Mouse (Mus musculus) E14TG2a.4 (cell line): ENCODE results near the gene Cd1d1.
A peak's percentile ranks its signal among the peaks of the same experiment; 100 is the strongest.

Experiments
- H3K27me3 ChIP-seq: 2 replicates; pipeline ENCODE4 v1.6.1; 2014; ENCODE audit warnings: low read length, control low read depth; ENCODE audit not compliant: insufficient read depth
- H3K36me3 ChIP-seq: 2 replicates; pipeline ENCODE4 v1.6.1; 2014; ENCODE audit warnings: low read length, control low read depth; ENCODE audit not compliant: insufficient read depth
- H3K4me1 ChIP-seq: replicated peaks from 2 replicates; pipeline ENCODE4 v1.6.1; 2014; ENCODE audit warnings: low read depth, low read length, control low read depth
- H3K4me3 ChIP-seq: replicated peaks from 2 replicates; pipeline ENCODE4 v1.5.1; 2014; ENCODE audit warnings: mild to moderate bottlenecking, low read length
- H3K9me3 ChIP-seq: 2 replicates; pipeline ENCODE4 v1.6.1; 2014; ENCODE audit warnings: low read length, control low read depth
- CTCF ChIP-seq: conservative IDR thresholded peaks from 2 replicates; pipeline ENCODE4 v1.5.1; 2014; ENCODE audit warnings: low read length
- NANOG ChIP-seq: IDR thresholded peaks from 2 replicates; pipeline ENCODE4 v1.6.1; 2014; ENCODE audit warnings: borderline replicate concordance, low read length, mixed read lengths
- POU5F1 ChIP-seq: IDR thresholded peaks from 2 replicates; pipeline ENCODE4 v1.6.1; 2014; ENCODE audit warnings: low read length, borderline replicate concordance

The Cd1d1 gene

DNA sequence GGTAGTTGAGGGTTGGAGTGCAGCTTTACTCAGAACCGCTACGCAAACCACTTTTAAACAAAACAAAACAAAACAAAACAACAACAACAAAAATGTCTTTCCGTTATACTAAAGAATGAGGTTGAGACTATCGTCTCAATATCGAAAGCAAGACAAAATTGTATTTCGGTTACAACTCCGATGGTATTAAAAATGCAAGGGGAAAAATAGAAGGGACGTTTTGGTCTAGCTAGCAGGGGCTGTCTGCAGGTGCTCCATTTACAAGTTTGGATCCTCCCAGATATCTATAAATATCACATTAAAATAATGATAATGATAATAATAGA lies at the start of gene Cd1d1:
Cd1d1 (minus strand) TSS at position 27 of the 326 bp plus-strand sequence.
- TF ChIP-seq NANOG (no peak), CTCF (no peak), POU5F1 (no peak)
- Histone ChIP-seq H3K27me3 (no peaks in the 10 kb centered on the region), H3K4me3 (peak within 1 kb of the TSS; percentile 79), H3K36me3 (no peaks in the 10 kb centered on the region), H3K4me1 (peaks cover 29% of the 10 kb centered on the region), H3K9me3 (no peaks in the 10 kb centered on the region)

DNA sequence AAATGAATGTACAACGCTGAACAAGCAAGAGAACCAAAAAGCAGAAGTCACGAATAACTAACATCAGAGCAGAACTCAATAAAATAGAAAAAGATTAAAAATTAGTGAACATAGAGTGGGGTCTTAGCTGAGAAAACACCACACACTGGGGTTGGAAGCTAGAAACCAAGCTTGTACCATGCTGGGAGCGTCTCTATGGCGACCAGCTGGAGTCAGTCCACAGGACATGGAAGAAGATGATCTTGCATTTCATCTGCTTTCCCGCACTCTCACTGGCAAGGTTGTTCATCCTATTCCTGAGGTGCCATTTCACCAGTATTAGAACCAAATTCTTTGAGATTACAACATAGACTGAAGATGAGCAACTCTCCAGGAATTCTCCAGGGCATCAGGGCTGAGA lies 48.6 kb upstream of the Cd1d1 start:
- H3K36me3 ChIP-seq, result no peaks in the 10 kb centered on the region

DNA sequence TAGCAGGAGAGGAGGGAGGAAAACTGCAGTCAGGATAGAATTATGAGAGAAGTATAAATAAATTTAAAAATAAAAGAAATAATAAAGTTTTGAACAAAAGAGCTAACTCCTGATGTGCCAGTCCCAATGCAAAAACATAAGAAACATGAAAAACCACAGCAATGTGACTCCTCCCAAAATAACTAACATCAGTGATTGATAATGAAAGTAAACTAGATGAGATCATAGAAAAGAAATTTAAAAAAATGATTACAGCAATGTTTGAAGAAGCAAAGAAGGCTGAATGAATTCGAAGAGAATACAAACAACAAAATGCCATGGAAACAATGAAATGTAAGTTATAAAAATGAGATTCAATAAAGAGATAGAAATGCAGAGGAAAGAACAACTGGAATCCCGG lies 42.5 kb upstream of the Cd1d1 start:
- Histone ChIP-seq H3K4me3 (no peak overlapping the region), H3K27me3 (no peaks in the 10 kb centered on the region), H3K36me3 (no peaks in the 10 kb centered on the region), H3K9me3 (no peaks in the 10 kb centered on the region), H3K4me1 (peaks cover 22% of the 10 kb centered on the region)
- TF ChIP-seq CTCF (no peak), POU5F1 (no peak), NANOG (no peak)

More for the DNA sequence above, 48.6 kb upstream of the Cd1d1 start:
- TF ChIP-seq NANOG (no peak), CTCF (no peak), POU5F1 (no peak)
- H3K9me3 ChIP-seq, result no peaks in the 10 kb centered on the region
- no peak overlapping the region for H3K4me3 ChIP-seq
- no peaks in the 10 kb centered on the region for H3K27me3 ChIP-seq
- no peaks in the 10 kb centered on the region for H3K4me1 ChIP-seq

DNA sequence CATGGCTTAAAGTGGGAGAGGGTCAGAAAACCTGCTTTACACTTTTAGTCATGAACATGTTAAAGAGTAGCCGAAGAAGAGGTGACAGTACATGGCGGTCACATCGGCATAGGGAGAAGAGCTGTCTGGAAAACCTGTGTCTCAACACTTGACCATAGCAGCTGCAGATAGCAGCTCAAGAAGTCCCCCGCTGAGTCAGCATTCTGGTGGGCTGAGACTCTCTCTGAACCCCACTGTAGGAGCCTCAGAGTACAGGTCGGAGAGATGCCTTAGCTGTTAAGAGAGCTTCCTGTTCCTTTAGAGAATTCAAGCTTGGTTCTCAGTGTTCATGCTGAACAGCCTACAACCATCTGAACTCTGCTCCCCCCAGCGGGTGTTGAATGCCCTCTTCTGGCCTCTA lies 39.3 kb upstream of the Cd1d1 start:
- Histone ChIP-seq H3K4me1 (peaks cover 48% of the 10 kb centered on the region), H3K36me3 (no peaks in the 10 kb centered on the region), H3K4me3 (no peak overlapping the region), H3K27me3 (no peaks in the 10 kb centered on the region), H3K9me3 (no peaks in the 10 kb centered on the region)
- no peak for TF ChIP-seq POU5F1
- TF ChIP-seq CTCF, result no peak
- TF ChIP-seq NANOG, result no peak

DNA sequence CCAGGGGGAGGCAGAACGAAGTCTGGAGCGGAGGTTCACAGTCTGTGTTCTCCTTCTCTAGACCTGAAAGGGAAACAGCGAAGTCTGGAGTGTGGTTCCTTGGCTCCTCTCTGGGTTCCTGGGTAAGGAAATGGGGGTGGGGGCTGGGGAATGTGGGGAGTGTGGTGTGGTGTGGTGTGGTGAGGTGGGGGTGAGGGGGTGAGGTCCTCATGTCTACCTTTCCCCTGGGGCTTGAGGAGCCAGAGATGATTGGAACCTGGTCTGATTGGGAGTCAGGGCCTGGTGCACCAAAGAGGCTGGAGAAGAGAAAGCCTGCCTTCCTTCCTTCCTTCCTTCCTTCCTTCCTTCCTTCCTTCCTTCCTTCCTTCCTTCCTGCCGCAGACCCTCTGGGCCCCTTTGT lies 34.8 kb upstream of the Cd1d1 start:
- no peak for TF ChIP-seq NANOG
- TF ChIP-seq POU5F1, result no peak
- TF ChIP-seq CTCF, result no peak
- no peaks in the 10 kb centered on the region for H3K9me3 ChIP-seq
- no peaks in the 10 kb centered on the region for H3K27me3 ChIP-seq
- H3K36me3 ChIP-seq, result no peaks in the 10 kb centered on the region
- H3K4me3 ChIP-seq, result no peak overlapping the region
- H3K4me1 ChIP-seq, result peaks cover 73% of the 10 kb centered on the region

DNA sequence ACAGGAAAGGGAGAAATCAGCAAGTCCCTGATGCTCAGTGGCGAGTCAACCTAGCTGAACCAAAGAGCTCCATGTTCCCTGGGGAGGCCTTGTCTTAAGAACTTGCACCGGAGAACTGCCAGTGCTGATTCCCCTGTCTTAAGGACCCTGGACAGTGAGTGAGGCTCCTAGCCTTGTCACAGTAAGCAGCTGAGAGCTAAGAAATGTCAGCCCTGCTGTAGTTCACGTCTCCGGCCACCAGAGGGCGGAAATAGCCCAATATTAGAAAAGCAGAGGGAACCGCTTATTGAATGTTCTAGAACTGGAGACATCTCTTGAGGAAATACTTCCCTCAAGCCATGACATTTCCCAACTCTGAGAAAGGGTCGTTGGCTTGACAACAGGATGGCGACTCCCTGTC lies 34.1 kb upstream of the Cd1d1 start:
- Histone ChIP-seq H3K4me3 (no peak overlapping the region), H3K36me3 (no peaks in the 10 kb centered on the region), H3K4me1 (peaks cover 67% of the 10 kb centered on the region), H3K9me3 (no peaks in the 10 kb centered on the region), H3K27me3 (no peaks in the 10 kb centered on the region)
- TF ChIP-seq NANOG (no peak), CTCF (peak; percentile 100)

DNA sequence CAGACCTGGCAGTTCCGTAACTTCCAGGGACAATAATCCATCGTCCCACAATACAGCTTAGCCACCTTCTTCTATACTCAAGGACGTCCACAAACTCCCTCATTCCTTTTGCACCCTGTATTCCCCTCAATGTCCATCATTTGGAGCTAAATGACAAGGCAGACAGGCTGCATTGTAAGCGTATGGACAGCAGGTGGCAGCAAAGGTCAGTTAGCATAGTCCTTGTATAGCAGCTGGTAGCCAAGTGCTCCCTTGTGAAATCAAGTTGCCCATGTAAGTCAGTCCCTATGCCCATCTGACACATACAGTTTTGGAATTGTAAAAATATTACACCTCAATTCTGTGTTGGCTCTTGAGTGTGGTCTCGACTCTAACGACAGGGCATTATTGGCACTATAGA lies 31.6 kb upstream of the Cd1d1 start:
- TF ChIP-seq POU5F1, result no peak
- peak; percentile 92 for TF ChIP-seq CTCF
- Histone ChIP-seq H3K27me3 (no peaks in the 10 kb centered on the region), H3K9me3 (no peaks in the 10 kb centered on the region), H3K4me3 (no peak overlapping the region), H3K36me3 (no peaks in the 10 kb centered on the region), H3K4me1 (peaks cover 45% of the 10 kb centered on the region)

DNA sequence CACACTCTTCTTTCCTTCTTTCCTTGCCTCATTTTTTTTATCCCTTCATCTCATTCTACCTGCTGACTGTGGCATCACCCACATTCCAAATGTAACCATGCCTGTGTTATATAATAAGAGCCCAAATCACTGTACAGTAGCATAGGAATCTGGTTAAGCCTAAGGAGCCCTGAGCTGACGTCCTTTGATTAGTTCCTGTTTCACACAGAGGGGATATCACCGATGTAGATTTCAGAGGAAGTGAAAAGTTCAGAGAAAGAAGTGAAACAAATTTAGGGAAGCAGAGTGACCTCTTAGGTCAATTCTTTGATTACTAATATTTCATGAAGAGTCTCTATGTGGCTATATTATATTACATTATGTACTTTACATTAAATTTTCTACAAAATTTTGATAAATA lies 18.5 kb upstream of the Cd1d1 start:
- H3K4me3 ChIP-seq, result no peak overlapping the region
- 0 out of 2 replicates have a peak, but pooled peaks cover 3% of the 10 kb centered on the region for H3K9me3 ChIP-seq
- H3K36me3 ChIP-seq, result no peaks in the 10 kb centered on the region
- peaks cover 25% of the 10 kb centered on the region for H3K4me1 ChIP-seq
- TF ChIP-seq NANOG (no peak), POU5F1 (no peak), CTCF (no peak)
- H3K27me3 ChIP-seq, result no peaks in the 10 kb centered on the region

DNA sequence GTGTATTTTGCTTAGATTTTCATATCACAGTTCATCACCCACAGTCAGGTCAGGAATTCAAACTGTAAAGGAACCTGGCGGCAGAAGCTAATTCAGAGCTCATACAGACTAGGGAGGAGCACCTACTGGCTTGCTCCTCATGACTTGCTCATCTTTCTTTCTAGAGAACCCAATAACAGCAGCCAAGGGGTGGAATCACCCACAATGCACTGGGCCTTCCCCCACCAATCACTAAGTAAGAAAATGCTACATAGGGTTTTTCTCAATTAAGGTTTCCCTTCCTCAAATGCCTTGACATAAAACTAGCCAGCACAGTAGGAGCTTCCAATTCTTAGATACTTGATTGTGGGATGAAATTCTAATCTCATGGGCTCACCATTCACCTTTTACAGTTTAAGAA lies 17.8 kb upstream of the Cd1d1 start:
- Histone ChIP-seq H3K27me3 (no peaks in the 10 kb centered on the region), H3K36me3 (no peaks in the 10 kb centered on the region), H3K4me3 (no peak overlapping the region), H3K4me1 (peaks cover 25% of the 10 kb centered on the region), H3K9me3 (0 out of 2 replicates have a peak, but pooled peaks cover 3% of the 10 kb centered on the region)
- TF ChIP-seq NANOG (no peak), POU5F1 (no peak), CTCF (no peak)
